Mouse (Mus musculus) gastrocnemius, adult 8-10 months (tissue): ENCODE measurements at regions not wholly inside any gene's neighbourhood (a gene's known extent, or its start where the extent isn't known, plus 50 kb on each side); places are given as distances from the start of the nearest gene placed in this dataset.

ENCODE experiments used
- DNase-seq, 2 experiments: peaks; one replicate each; pipeline ENCODE4 v3.0.0; 2022; ENCODE audit warnings: low spot score in 2 of 2

GRCm38 (mm10) chr8:26441268-26442030 lies 322.1 kb downstream of the Gm45692 start:
- peak in 1 of 2 experiments; percentile 24 for DNase-seq

DNA sequence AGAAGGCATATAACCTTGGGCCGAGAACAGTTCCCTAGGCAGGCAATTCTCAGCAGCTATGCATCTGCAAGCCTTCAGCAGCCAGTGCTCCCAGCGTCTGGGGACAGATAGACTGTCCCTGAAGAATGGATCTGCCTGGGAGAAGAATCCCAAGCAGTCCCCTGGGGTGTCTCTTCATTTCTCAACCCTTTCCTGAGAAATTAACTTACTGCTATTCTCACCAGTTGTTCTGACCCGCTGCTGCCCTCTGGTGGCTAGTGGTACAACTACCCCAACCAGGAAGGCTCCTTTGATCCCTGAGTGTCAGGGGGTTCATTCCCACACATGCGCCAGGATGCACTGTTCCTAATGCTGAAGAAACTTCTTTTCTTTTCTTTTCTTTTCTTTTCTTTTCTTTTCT lies 323.7 kb downstream of the Gm45692 start:
- peak; percentile 55 to 68 for DNase-seq

- no peak for DNase-seq
Observed at GRCm38 (mm10) chr8:26443735-26444134, 324.4 kb downstream of the Gm45692 start.

- DNase-seq = no peak
Observed at GRCm38 (mm10) chr8:26445991-26446390, 326.7 kb downstream of the Gm45692 start.

DNA sequence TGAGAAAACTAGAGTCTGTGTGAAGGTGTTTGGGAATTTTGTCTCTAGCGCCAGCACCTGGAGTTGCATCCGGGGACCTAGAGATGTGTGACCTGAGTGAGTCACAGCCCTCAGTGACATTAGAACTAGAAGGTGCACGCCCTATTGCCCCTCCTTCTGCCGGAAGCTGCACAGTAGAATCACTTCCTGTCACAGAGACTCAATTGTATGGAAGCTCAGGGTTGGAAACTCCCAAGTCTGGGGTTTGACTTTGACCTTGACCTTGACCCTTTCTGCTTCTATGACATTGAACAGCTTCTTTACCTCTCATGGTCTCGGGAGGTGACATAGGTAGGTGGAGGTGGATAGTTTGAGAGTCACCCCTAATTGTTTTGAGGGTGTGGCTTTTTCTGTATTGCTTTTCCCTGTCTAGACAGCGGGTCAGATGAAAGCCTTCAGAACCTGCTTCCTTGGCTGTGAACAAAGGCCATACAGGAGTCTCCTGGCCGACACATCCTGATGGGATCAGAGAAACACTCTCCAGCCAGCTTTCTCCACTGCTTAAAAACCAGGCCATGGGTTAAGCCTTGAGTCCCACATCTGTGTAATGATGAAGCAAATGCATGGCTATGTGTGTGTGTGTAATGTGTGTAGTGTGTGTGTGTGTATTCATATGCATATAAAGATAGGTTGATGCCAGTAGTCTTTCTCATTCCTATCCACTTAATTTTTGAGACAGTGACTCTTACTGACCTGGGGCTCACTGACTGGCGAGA lies 328.7 kb downstream of the Gm45692 start:
- DNase-seq = no peak

DNA sequence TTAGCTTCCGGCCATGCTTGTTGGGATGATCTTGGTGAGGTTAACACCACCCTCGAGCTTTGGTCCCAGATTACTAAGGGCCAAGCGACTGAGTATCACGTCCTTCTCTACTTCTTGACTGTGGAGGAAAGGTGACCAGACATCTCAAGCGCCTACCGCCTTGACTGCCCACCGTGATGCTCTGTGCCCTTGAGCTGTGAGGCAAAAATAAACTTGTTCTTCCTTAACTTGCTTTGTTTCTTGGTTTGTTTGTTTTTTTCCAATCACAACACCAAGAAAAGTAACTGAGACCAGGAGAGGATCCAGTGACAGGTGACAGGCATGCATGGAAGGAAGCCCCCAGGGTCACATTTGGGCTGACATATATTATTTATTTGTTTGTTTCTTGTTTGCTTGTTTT lies 330.0 kb downstream of the Gm45692 start:
- no peak for DNase-seq

DNA sequence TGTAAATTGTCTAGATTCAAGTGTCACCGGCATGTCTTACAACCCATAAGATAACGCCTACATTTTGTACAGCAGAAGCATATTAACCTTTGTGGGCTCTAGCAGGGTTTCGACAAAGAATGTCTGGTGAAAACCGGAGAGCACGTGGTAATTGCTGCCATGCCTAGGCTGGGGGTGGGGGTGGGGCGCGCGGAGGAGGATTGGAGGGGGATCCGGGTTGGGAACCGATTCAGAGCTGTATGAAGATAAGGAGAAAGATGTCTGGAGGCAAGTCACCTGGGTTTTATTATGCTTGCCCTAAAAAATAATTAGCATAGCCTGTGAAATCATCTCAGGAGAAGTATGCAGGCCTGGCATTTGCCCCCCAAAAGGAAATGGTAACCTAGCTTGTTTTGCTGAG lies 331.2 kb downstream of the Gm45692 start:
- DNase-seq = no peak

- DNase-seq = no peak
Observed at GRCm38 (mm10) chr8:26452976-26453573, 333.7 kb downstream of the Gm45692 start.

GRCm38 (mm10) chr8:26465346-26465745 lies 346.0 kb downstream of the Gm45692 start:
- no peak for DNase-seq

GRCm38 (mm10) chr8:26468441-26468840 lies 349.1 kb downstream of the Gm45692 start:
- no peak for DNase-seq

- no peak for DNase-seq
Observed at GRCm38 (mm10) chr8:26469705-26470104, 350.4 kb downstream of the Gm45692 start.

DNA sequence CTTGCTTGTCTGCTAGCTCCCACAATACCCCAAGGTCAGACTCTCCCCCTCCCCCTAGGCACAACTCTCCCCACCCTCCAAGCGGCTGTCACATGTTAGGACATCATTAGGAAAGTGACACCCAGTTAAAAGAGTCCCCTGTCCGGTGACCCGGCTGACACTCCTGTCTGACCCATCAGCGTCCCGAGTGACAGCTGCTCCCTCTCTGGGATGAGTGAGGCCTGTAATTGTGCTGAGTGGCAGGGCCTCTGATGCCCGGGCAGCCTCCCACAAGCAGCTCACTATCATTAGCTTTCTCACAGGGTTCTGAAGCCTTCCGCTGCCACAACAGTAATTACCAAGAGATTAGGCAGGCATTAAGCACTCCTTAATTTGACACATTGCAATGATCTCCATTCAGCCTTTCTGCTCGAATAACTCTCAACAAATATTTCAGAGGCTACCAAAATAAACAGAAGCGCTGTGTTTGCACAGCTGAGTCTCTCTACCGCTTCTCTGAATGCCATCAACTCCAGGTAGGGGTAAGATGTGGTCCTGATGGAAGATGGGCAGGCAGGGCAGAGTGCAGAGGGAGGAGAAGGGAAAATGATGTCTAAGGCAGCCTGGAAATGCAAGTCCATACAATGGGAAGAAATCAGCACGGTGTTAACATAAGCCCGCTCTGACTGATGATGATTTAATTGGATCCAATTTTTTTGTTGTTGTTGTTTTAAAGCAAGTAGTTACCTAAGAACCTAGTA lies 352.6 kb downstream of the Gm45692 start:
- DNase-seq = no peak

DNA sequence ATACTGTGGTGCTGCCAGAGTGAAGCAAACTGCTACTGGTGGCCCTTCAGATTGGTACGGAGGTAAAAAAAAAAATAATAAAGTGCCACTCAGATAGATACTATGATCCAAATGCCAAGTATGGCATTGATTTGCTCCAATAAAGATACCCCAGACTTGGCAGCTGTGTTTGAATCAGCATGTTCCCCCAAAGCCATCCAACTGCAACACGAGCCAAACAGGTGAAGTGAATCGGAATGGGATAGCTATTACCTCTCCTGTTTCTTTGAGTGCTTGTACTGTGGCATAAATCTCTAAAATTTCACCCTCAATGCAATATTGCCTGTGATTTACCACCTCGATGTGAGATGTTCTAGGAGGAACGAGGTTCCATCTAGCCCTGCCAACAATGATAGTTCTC lies 365.4 kb downstream of the Gm45692 start:
- no peak for DNase-seq

DNA sequence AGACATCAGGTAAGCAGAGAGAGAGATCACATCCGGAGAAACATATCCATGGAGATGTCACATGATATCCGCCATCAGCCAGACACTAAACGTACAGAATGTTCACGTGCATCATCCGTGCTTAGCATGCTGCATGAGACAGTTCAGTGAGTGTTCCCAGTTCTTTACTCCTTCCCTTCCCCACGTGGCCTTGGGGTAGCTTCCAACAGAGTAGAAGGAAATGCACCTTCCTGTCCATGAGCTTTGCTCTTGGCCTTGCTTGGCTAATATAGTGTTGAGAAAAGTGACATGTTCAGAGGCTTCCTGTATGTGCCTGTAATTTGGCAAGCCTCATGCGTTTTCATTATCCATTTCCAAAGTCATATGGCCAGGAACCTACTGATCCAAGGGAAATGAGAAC lies 368.5 kb downstream of the Gm45692 start:
- DNase-seq = no peak

DNA sequence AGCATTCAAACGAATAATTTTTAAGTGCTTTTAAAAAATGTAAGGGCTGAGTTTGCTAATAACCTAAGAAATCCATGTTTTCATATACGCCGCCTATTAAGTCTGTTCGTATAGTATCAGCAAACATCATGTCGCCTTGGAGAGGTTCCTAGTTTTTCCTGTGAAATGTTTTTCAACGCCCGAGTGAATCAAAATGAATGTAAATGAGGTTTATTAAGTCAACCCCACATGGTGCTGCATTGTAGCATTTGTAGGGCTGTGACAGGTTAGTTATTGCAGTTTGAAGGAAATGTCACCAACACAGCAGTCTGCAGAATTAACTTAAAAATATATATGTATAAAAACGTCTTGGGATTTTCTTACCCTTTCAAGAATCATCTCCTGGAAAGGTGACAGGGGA lies 369.3 kb downstream of the Gm45692 start:
- DNase-seq = no peak

- no peak for DNase-seq
Observed at GRCm38 (mm10) chr8:26501196-26501813, 382.0 kb downstream of the Gm45692 start.

GRCm38 (mm10) chr8:26501814-26502572 lies 382.7 kb downstream of the Gm45692 start:
- no peak for DNase-seq

DNA sequence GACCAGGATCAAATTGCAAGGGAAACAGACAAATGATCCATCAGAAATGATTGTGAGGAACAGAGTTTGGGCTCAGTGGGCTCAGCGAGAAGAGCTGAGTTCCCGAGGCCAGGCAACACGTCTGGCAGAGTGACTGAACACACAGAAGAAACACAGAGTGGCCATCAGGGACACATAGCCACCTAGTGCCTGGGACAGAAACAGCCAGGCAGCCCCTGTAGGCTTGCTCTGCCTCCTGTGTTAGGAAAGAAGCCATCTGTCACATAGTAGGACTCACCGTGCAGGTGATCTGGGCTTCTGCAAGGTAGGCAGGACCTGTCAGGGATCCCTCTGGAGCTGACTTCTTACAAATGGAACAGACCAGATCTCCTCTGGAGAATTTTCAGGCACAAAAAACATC lies 383.4 kb downstream of the Gm45692 start:
- DNase-seq = no peak

GRCm38 (mm10) chr8:26503918-26504317 lies 384.6 kb downstream of the Gm45692 start:
- DNase-seq = no peak

- no peak for DNase-seq
Observed at GRCm38 (mm10) chr8:26504319-26505035, 385.1 kb downstream of the Gm45692 start.
